Mouse (Mus musculus) heart, adult 11 months (tissue): ENCODE data around the gene Gm2030.
"Not testable (repeated sequence)": the region's sequence is repeated elsewhere in the genome, so short reads cannot be mapped to it uniquely, and the experiment has no call there.

Experiments
- DNase-seq: peaks from one replicate; pipeline ENCODE4 v3.0.0; 2022

The Gm2030 gene

GRCm38 (mm10) chrX:26309944-26310343 is at the start of gene Gm2030:
TSS of gene Gm2030 (minus strand) at chrX:26310044.
- not testable (repeated sequence) for DNase-seq
